Mouse (Mus musculus) heart, adult 11 months (tissue): ENCODE results near the gene Rhov.

Source experiments
- DNase-seq: peaks from one replicate; pipeline ENCODE4 v3.0.0; 2022

Rhov gene

DNA sequence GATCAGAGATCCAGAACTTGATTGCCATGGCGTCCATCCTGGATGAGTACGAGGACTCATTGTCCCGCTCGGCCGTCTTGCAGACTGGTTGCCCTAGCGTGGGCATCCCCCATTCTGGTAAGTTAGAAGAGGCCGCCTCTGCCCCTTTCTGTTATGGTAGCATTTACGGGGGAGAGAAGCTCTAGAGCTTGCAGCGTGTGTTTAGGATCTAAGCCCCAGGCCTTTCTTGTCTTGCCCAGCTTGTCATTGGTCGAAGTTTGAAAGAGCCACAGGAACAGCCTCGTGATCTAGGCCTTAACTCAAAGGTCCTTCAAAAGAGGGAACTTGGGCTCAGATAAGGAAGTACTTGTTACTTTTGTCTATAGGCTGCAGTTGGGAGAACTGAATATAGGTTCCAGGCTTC is 17.9 kb upstream of the Rhov start:
- DNase-seq, result peak; percentile 94

GRCm38 (mm10) chr2:119288270-119288882 is 17.3 kb upstream of the Rhov start, which contains the start of gene Vps18:
Vps18 (plus strand) TSS chr2:119288740.
- DNase-seq, result peak; percentile 100

- DNase-seq, result peak; percentile 86
These were observed 16.3 kb upstream of the Rhov start for GRCm38 (mm10) chr2:119287372-119287771.

DNA sequence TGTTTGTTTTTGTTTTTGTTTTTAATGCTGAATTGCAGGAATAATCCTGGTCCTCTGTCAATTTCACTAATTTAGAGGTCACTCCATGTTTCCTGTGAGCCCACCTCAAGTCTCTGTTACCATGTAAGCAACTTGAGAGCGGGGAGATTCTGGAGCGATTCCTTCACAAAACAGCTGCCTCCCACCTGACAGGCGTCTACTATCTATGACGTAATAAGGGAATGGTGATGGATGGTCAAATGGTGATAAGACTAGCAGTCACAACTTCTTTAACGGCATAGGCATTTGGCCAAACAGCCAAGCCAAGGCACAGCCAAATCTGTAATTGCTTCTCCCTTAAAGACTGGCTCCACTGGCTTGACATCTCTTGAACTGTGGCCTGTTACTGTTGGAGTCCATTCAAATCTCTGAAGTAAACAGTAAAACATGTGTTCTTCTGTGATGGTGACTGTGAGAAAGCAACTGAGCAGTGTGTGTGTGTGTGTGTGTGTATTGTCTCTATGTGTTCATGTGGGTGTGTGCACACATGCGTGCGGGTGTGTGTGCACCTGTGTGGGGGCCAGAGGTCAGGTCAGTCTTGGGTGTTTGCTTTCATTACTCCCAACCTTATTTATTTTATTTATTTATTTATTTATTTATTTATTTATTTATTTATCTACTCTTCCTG is 11.0 kb upstream of the Rhov start:
- DNase-seq, result no peak

GRCm38 (mm10) chr2:119277810-119278209 is 6.7 kb upstream of the Rhov start:
- DNase-seq, result no peak

DNA sequence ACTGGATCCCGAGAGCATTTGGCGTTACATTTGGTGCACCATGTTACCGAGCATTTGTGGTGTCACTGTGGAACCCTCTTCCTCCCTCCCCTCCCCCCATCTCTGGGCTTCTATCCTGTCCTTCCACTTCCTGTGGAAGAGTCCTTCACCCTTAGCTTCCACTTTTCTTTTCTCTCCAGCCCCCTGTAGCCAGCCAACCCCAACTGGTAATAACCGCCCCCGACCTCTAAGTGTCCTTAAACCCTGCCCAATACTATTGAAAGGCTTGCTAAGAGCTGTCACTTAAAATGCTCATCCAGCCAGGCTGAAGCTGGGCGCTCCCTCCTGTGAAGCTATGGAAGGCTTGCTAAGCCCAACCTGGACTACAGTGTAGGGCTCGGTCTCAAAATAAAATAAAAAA is 5.9 kb upstream of the Rhov start:
- DNase-seq, result no peak

- DNase-seq, result no peak
These were observed 3.1 kb upstream of the Rhov start for GRCm38 (mm10) chr2:119274126-119274525.

- peak; percentile 72 for DNase-seq
These were observed 808 bp downstream of the Rhov start for GRCm38 (mm10) chr2:119270286-119270642.

- DNase-seq, result no peak
These were observed 7.3 kb downstream of the Rhov start for GRCm38 (mm10) chr2:119263813-119264212.

- DNase-seq, result peak; percentile 95
These were observed 8.1 kb downstream of the Rhov start for GRCm38 (mm10) chr2:119262978-119263377.

- DNase-seq, result no peak
These were observed 9.7 kb downstream of the Rhov start for GRCm38 (mm10) chr2:119261326-119261725.

DNA sequence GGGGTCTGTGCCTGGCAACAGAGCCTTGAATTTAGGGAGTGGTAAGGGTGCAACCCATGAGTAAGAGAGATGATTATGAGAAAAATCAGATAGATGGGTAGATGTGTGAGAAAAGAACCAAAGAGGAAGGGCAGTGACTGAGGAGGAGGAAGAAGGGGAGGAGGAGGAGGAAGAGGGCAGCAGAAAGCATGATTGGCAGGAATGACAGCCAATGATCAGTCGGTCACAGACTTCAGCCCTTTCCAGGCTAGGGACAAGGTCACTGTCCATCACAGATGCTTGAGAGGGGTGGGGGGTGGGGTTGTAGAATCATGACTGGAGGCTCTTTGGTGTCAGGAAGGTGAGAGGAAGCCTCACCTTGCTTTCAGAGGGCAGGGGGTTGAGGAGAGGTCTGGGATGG is 10.6 kb downstream of the Rhov start:
- no peak for DNase-seq

GRCm38 (mm10) chr2:119254976-119255375 is 16.1 kb downstream of the Rhov start:
- no peak for DNase-seq

DNA sequence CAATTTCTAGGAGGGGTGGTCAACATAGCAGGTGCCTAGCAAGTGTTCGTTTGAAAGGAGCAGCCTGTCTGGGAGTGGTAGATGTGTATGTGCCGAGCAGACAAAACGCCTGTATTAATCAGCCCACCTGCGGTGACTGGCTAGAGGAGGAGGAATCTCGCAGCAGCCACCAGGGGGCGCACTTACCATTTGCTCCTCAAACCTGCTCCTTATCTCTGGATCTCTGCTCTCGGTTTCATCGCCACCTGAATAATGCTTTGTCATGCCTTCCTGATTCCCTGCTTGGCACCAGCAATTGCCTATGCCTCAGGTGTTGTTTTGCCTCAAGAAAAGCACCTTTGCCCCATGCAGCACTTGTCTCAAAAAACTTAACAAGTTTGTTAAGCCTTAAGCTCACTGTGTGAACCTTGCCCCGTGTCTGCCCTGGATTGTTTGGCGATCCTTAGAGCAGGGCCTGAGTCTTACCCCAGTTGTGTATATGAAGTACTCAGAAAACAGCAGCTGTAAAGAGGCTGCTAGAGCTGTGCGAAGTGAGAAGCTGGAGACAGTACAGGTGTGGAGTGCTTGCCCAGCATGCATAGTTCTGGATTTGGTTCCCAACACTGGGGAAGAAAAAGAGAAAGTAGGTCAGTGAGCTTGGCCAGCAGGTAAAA is 20.1 kb downstream of the Rhov start:
- DNase-seq, result peak; percentile 92

- no peak for DNase-seq
These were observed 20.7 kb downstream of the Rhov start for GRCm38 (mm10) chr2:119250377-119250776.

DNA sequence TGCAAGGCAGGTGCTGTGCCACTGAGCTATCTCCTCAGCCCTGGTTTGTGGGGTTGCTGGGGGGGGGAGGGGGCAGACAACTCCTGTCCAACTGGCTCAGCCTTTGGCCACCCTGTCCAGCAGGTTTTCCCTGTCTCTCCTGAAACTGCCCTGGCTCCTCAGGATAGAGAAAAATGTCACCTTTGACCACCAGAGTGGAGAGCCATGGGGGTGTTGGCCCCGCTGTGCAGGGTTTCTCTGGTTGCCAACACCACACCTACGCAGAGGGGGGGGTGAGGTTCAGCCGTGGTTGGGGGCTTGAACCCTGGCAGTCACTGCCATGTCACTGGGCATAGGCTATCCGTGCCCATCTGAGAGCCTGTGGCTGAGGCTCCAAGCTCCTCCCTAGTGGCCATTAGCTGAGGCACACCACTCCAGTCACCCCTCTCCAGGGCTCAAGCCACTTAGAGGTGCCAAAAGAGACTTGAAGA is 21.4 kb downstream of the Rhov start:
- no peak for DNase-seq

- DNase-seq, result no peak
These were observed 23.2 kb downstream of the Rhov start for GRCm38 (mm10) chr2:119247904-119248303.

GRCm38 (mm10) chr2:119245246-119245645 is 25.8 kb downstream of the Rhov start:
- DNase-seq, result no peak

DNA sequence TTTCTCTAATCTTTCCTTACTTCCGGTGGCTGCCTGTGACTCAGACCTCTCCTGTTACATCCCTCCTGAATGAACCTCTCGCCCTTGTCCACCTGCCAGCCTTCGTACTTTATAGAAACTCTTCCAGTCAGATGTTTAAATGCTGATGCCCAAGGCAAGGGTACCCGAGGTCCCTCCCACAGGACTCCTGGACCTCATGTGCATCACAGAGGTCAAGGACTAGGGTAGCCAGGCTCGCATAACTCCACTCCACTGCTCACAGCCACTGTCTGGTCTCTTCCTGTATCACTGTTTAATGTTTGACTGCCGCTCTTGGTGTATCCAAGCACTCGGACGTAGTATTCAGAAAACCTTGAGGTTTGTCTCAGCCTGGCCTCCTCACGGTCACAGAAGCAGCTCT is 28.5 kb downstream of the Rhov start:
- DNase-seq, result no peak

DNA sequence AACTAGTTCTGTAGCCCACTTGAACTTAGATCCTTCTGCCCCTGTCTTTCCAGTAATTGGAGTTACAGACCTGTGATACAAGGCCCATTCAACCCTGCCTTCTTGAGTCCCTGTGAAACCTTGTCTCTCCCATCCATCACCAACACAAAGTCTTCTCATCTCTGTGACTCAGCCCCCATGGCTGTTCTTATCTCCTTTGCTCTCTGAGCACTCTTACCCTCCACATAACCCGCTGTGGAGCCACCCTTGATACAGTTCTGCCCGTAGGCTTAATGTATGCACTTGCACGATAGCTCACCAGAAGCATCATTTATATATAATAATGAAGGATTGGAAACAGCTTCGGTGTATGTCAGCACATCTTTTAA is 30.3 kb downstream of the Rhov start:
- no peak for DNase-seq

DNA sequence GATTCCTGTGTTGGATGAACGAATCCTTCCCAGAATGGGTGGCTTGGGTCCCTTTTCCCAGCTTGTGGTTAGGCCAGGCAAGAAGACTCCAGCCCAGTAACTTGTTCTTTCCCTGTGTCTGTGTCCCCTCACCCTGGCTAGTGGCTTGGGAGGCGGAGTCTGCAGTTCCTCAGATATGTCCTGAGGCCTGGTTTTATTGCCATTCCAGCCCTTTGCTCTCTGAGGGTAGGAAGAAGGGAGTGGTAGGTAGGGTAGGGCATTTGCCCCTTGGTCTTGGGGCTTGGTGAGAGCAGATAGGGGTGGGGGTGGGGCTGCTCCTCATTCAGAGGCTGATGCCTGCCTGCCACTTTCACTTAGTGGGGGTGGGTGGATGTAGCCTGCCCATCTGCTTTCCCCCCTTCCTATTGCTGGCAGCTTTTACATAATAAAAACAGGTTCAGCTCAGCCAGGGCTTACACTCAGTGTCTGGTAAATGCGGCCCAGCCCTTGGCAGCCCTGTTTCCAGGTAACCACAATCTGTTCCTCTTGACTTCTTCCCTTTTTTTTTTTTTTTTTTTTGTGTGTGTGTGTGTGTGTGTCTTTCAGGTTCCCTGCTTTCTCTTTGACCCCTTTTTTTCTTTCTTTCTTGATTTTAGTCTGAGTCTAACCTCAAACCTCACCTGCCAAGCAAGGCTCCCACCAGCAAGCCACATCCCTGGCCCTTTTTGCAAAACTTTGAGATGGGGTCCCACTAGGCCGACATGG is 30.8 kb downstream of the Rhov start:
- DNase-seq, result no peak

DNA sequence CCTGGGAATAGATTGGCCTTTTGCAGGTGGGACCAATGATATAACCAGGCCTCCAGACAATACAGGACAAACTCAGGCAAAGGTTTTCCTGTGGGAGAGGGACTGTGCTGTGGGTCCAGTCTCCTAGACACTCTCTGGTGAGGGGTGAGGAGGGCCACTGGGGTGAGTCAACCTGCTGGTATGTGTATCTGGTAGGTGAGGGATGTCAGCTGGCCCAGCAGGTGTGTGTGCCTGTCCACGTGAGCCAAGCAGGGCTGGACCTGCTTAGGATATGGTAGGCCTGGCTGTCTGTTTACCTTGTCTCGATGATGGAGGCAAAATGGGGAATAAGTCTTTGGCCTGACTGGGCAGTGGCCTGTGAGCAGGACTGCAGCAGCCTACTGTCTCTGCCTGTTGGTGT is 32.4 kb downstream of the Rhov start:
- no peak for DNase-seq

- no peak for DNase-seq
These were observed 33.2 kb downstream of the Rhov start for GRCm38 (mm10) chr2:119237871-119238220.
